Mouse (Mus musculus) limb, embryonic 12.5 days (tissue): ENCODE results near the gene Gm5591. TPM values are rescaled to one million over a fixed set of nuclear protein-coding genes. Genes with fewer than 3 reads are reported as not detected.
"Not testable (repeated sequence)": the region's sequence is repeated elsewhere in the genome, so short reads cannot be mapped to it uniquely, and the experiment has no call there.

Source experiments
- ATAC-seq: fragments of 200-750 bp; cut with Nextera tagmentation; 2 replicates; pipeline ENCODE4 v1.8.0; 2017; ENCODE audit warnings: low read depth, moderate TSS enrichment; ENCODE audit not compliant: insufficient number of reproducible peaks, insufficient read depth, low FRiP score, low TSS enrichment
- H3K27ac ChIP-seq: fragments of 300-500 bp; sonication (generic); 2 replicates; pipeline ENCODE4 v1.5.1; 2016; ENCODE audit warnings: mild to moderate bottlenecking, moderate library complexity
- H3K27me3 ChIP-seq: fragments of 300-500 bp; sonication (generic); 2 replicates; pipeline ENCODE4 v1.6.1; 2016; ENCODE audit warnings: mild to moderate bottlenecking, moderate library complexity
- H3K36me3 ChIP-seq: fragments of 300-500 bp; sonication (generic); 2 replicates; pipeline ENCODE4 v1.6.1; 2016; ENCODE audit warnings: mild to moderate bottlenecking, moderate library complexity
- H3K4me1 ChIP-seq: fragments of 300-500 bp; sonication (generic); replicated peaks from 2 replicates; pipeline ENCODE4 v1.6.1; 2016
- H3K4me2 ChIP-seq: fragments of 300-500 bp; sonication (generic); 2 replicates; pipeline ENCODE4 v1.6.1; 2016; ENCODE audit warnings: mild to moderate bottlenecking, moderate library complexity
- H3K4me3 ChIP-seq: fragments of 300-500 bp; sonication (generic); replicated peaks from 2 replicates; pipeline ENCODE4 v1.5.1; 2016; ENCODE audit warnings: mild to moderate bottlenecking
- H3K9ac ChIP-seq: fragments of 300-500 bp; sonication (generic); replicated peaks from 2 replicates; pipeline ENCODE4 v1.6.1; 2016; ENCODE audit warnings: mild to moderate bottlenecking, moderate library complexity
- H3K9me3 ChIP-seq: fragments of 300-500 bp; sonication (generic); 2 replicates; pipeline ENCODE4 v1.6.1; 2016; ENCODE audit warnings: mild to moderate bottlenecking, moderate library complexity
- WGBS: fragments of 180-500 bp; shearing (Covaris S2); methylation state at CpG from one replicate; pipeline ENCODE4 v1.1.7; 2016; 5-methylcytosine and 5-hydroxymethylcytosine counted together
- polyA plus RNA-seq: library from polyadenylated mRNA; unstranded; fragments of >200 nt; fragmentation: Nextera tagmentation; extraction: Ambion mirVana; gene quantifications from 2 replicates; pipeline ENCODE4 v1.2.1, GENCODE M21; 2016

Gene Gm5591
- polyA plus RNA-seq = not detected in 2 replicates

- H3K4me1 ChIP-seq, H3K27me3 ChIP-seq, ATAC-seq, H3K4me3 ChIP-seq, H3K36me3 ChIP-seq, H3K4me2 ChIP-seq, H3K9me3 ChIP-seq, H3K9ac ChIP-seq, H3K27ac ChIP-seq: not testable (repeated sequence)
- WGBS = 70% methylated on average over 2 of the region's 2 CpGs
These were observed at the start of gene Gm5591 for GRCm38 (mm10) chr7:38528093-38528492. Gm5591 (minus strand) TSS chr7:38528193.

GRCm38 (mm10) chr7:38488468-38488867, 39.5 kb downstream of the Gm5591 start:
- H3K36me3 ChIP-seq, H3K4me3 ChIP-seq, H3K27me3 ChIP-seq, H3K27ac ChIP-seq, H3K9me3 ChIP-seq, H3K4me1 ChIP-seq, H3K9ac ChIP-seq, ATAC-seq, H3K4me2 ChIP-seq: not testable (repeated sequence)
- WGBS = 82% methylated on average over 1 of the region's 1 CpGs
